Mouse (Mus musculus) midbrain, embryonic 13.5 days (tissue): Measurements from ENCODE around the gene Syne2. TPM values are rescaled to one million over a fixed set of nuclear protein-coding genes. Genes with fewer than 3 reads are reported as not detected.

Experiments used
- ATAC-seq: fragments of 200-750 bp; cut with Nextera tagmentation; 2 replicates; pipeline ENCODE4 v1.8.0; 2017; ENCODE audit warnings: mild to moderate bottlenecking, moderate TSS enrichment, moderate library complexity
- H3K27ac ChIP-seq: fragments of 300-500 bp; sonication (generic); 2 replicates; pipeline ENCODE4 v1.5.1; 2015; ENCODE audit warnings: inconsistent platforms, mild to moderate bottlenecking, moderate library complexity
- H3K27me3 ChIP-seq: fragments of 300-500 bp; sonication (generic); 2 replicates; pipeline ENCODE4 v1.6.1; 2015; ENCODE audit warnings: mild to moderate bottlenecking, inconsistent platforms
- H3K36me3 ChIP-seq: fragments of 300-500 bp; sonication (generic); 2 replicates; pipeline ENCODE4 v1.6.1; 2015; ENCODE audit warnings: mild to moderate bottlenecking, inconsistent platforms
- H3K4me1 ChIP-seq: fragments of 300-500 bp; sonication (generic); replicated peaks from 2 replicates; pipeline ENCODE4 v1.6.1; 2015; ENCODE audit warnings: inconsistent platforms
- H3K4me2 ChIP-seq: fragments of 300-500 bp; sonication (generic); replicated peaks from 2 replicates; pipeline ENCODE4 v1.6.1; 2015; ENCODE audit warnings: moderate library complexity, mild to moderate bottlenecking, inconsistent platforms
- H3K4me3 ChIP-seq: fragments of 300-500 bp; sonication (generic); replicated peaks from 2 replicates; pipeline ENCODE4 v1.5.1; 2015; ENCODE audit warnings: mild to moderate bottlenecking, inconsistent platforms
- H3K9ac ChIP-seq: fragments of 300-500 bp; sonication (generic); replicated peaks from 2 replicates; pipeline ENCODE4 v1.6.1; 2015; ENCODE audit warnings: mild to moderate bottlenecking, inconsistent platforms
- H3K9me3 ChIP-seq: fragments of 300-500 bp; sonication (generic); 2 replicates; pipeline ENCODE4 v1.6.1; 2016; ENCODE audit warnings: mild to moderate bottlenecking, inconsistent platforms
- WGBS: fragments of 180-500 bp; shearing (Covaris S2); methylation state at CpG from one replicate; pipeline ENCODE4 v1.1.7; 2015; 5-methylcytosine and 5-hydroxymethylcytosine counted together
- polyA plus RNA-seq: library from polyadenylated mRNA; unstranded; fragments of >200 nt; fragmentation: Nextera tagmentation; extraction: Ambion mirVana; gene quantifications from 2 replicates; pipeline ENCODE4 v1.2.1, GENCODE M21; 2015

Gene Syne2
- polyA plus RNA-seq, 1 experiment from 2014 or later, result 84.4 TPM

- no peaks in the 10 kb centered on the region for H3K4me1 ChIP-seq
- no peak overlapping the region for H3K4me2 ChIP-seq
- H3K27me3 ChIP-seq, result no peaks in the 10 kb centered on the region
- 86% methylated on average over 8 of the region's 8 CpGs for WGBS
- H3K36me3 ChIP-seq, result peaks cover 81% of the 10 kb centered on the region
- no peaks in the 10 kb centered on the region for H3K9me3 ChIP-seq
- ATAC-seq, result no peak
- no peak overlapping the region for H3K4me3 ChIP-seq
- no peak overlapping the region for H3K27ac ChIP-seq
- H3K9ac ChIP-seq, result no peak overlapping the region
Observed at GRCm38 (mm10) chr12:76042301-76042700, 224.4 kb downstream of the Syne2 start.

GRCm38 (mm10) chr12:76046561-76046960 lies 228.6 kb downstream of the Syne2 start:
- H3K4me1 ChIP-seq, result no peaks in the 10 kb centered on the region
- H3K9ac ChIP-seq, result no peak overlapping the region
- peaks cover 68% of the 10 kb centered on the region for H3K36me3 ChIP-seq
- no peaks in the 10 kb centered on the region for H3K9me3 ChIP-seq
- H3K4me2 ChIP-seq, result no peak overlapping the region
- H3K27ac ChIP-seq, result no peak overlapping the region
- no peak overlapping the region for H3K4me3 ChIP-seq
- 95% methylated on average over 6 of the region's 6 CpGs for WGBS
- no peaks in the 10 kb centered on the region for H3K27me3 ChIP-seq
- no peak for ATAC-seq

- no peak overlapping the region for H3K4me3 ChIP-seq
- no peak for ATAC-seq
- no peaks in the 10 kb centered on the region for H3K4me1 ChIP-seq
- no peak overlapping the region for H3K27ac ChIP-seq
- H3K4me2 ChIP-seq, result no peak overlapping the region
- no peaks in the 10 kb centered on the region for H3K27me3 ChIP-seq
- H3K36me3 ChIP-seq, result peaks cover 68% of the 10 kb centered on the region
- H3K9ac ChIP-seq, result no peak overlapping the region
- 86% methylated on average over 3 of the region's 3 CpGs for WGBS
- no peaks in the 10 kb centered on the region for H3K9me3 ChIP-seq
Observed at GRCm38 (mm10) chr12:76047921-76048320, 230.0 kb downstream of the Syne2 start.

GRCm38 (mm10) chr12:76048672-76049071 lies 230.7 kb downstream of the Syne2 start:
- H3K27me3 ChIP-seq, result no peaks in the 10 kb centered on the region
- no peak overlapping the region for H3K4me2 ChIP-seq
- no peak for ATAC-seq
- no peak overlapping the region for H3K4me3 ChIP-seq
- no peaks in the 10 kb centered on the region for H3K9me3 ChIP-seq
- H3K9ac ChIP-seq, result no peak overlapping the region
- WGBS, result 81% methylated on average over 8 of the region's 8 CpGs
- no peaks in the 10 kb centered on the region for H3K4me1 ChIP-seq
- H3K36me3 ChIP-seq, result peaks cover 65% of the 10 kb centered on the region
- no peak overlapping the region for H3K27ac ChIP-seq

GRCm38 (mm10) chr12:76049343-76049742 lies 231.4 kb downstream of the Syne2 start:
- WGBS, result 77% methylated on average over 5 of the region's 5 CpGs
- Histone ChIP-seq H3K4me1 (no peaks in the 10 kb centered on the region), H3K9ac (no peak overlapping the region), H3K9me3 (no peaks in the 10 kb centered on the region), H3K4me3 (no peak overlapping the region), H3K36me3 (peaks cover 60% of the 10 kb centered on the region), H3K27me3 (no peaks in the 10 kb centered on the region), H3K27ac (no peak overlapping the region), H3K4me2 (no peak overlapping the region)
- ATAC-seq, result no peak

GRCm38 (mm10) chr12:76051879-76052278 lies 233.9 kb downstream of the Syne2 start:
- 95% methylated on average over 9 of the region's 9 CpGs for WGBS
- H3K4me2 ChIP-seq, result no peak overlapping the region
- no peaks in the 10 kb centered on the region for H3K27me3 ChIP-seq
- H3K4me3 ChIP-seq, result no peak overlapping the region
- H3K27ac ChIP-seq, result no peak overlapping the region
- ATAC-seq, result no peak
- no peak overlapping the region for H3K9ac ChIP-seq
- peaks cover 73% of the 10 kb centered on the region for H3K36me3 ChIP-seq
- H3K9me3 ChIP-seq, result no peaks in the 10 kb centered on the region
- no peaks in the 10 kb centered on the region for H3K4me1 ChIP-seq

- H3K9ac ChIP-seq, result no peak overlapping the region
- no peaks in the 10 kb centered on the region for H3K9me3 ChIP-seq
- peaks cover 87% of the 10 kb centered on the region for H3K36me3 ChIP-seq
- H3K4me2 ChIP-seq, result no peak overlapping the region
- no peaks in the 10 kb centered on the region for H3K4me1 ChIP-seq
- H3K27me3 ChIP-seq, result no peaks in the 10 kb centered on the region
- ATAC-seq, result no peak
- WGBS, result 91% methylated on average over 9 of the region's 9 CpGs
- H3K4me3 ChIP-seq, result no peak overlapping the region
- no peak overlapping the region for H3K27ac ChIP-seq
Observed at GRCm38 (mm10) chr12:76054653-76055052, 236.7 kb downstream of the Syne2 start.

GRCm38 (mm10) chr12:76063001-76063400 lies 245.1 kb downstream of the Syne2 start:
- Histone ChIP-seq H3K27me3 (no peaks in the 10 kb centered on the region), H3K9ac (no peak overlapping the region), H3K9me3 (no peaks in the 10 kb centered on the region), H3K4me1 (no peaks in the 10 kb centered on the region), H3K4me2 (no peak overlapping the region), H3K36me3 (peaks cover 85% of the 10 kb centered on the region), H3K27ac (no peak overlapping the region), H3K4me3 (no peak overlapping the region)
- 93% methylated on average over 4 of the region's 4 CpGs for WGBS
- no peak for ATAC-seq

- Histone ChIP-seq H3K4me1 (peaks cover 13% of the 10 kb centered on the region), H3K36me3 (peaks cover 41% of the 10 kb centered on the region), H3K27ac (no peak overlapping the region), H3K4me2 (no peak overlapping the region), H3K9ac (no peak overlapping the region), H3K4me3 (no peak overlapping the region), H3K27me3 (no peaks in the 10 kb centered on the region), H3K9me3 (no peaks in the 10 kb centered on the region)
- ATAC-seq, result no peak
- WGBS, result 88% methylated on average over 5 of the region's 5 CpGs
Observed at GRCm38 (mm10) chr12:76070386-76070785, 252.5 kb downstream of the Syne2 start.

GRCm38 (mm10) chr12:76071935-76072849 lies 254.3 kb downstream of the Syne2 start:
- H3K9ac ChIP-seq, result no peak overlapping the region; the same call in 1 of the 2 replicates
- 5% methylated on average over 19 of the region's 19 CpGs for WGBS

GRCm38 (mm10) chr12:76073066-76073826 lies 255.3 kb downstream of the Syne2 start:
- Histone ChIP-seq H3K4me3 (no peak overlapping the region), H3K9me3 (no peaks in the 10 kb centered on the region), H3K27me3 (no peaks in the 10 kb centered on the region), H3K27ac (no peak overlapping the region), H3K4me2 (no peak overlapping the region), H3K4me1 (peaks cover 13% of the 10 kb centered on the region), H3K36me3 (peaks cover 42% of the 10 kb centered on the region), H3K9ac (no peak overlapping the region)
- no peak for ATAC-seq
- 8% methylated on average over 13 of the region's 13 CpGs for WGBS

More at GRCm38 (mm10) chr12:76071935-76072849, 254.3 kb downstream of the Syne2 start:
- H3K4me3 ChIP-seq, result peak overlapping the region; percentile 17
- peaks cover 41% of the 10 kb centered on the region for H3K36me3 ChIP-seq
- peaks cover 13% of the 10 kb centered on the region for H3K4me1 ChIP-seq
- H3K27ac ChIP-seq, result peak overlapping the region; percentile 45; the same call in 1 of the 2 replicates
- ATAC-seq, result peak; percentile 53; the same call in 1 of the 2 replicates
- peak overlapping the region; percentile 36 for H3K4me2 ChIP-seq
- no peaks in the 10 kb centered on the region for H3K9me3 ChIP-seq
- H3K27me3 ChIP-seq, result no peaks in the 10 kb centered on the region

- H3K9me3 ChIP-seq, result no peaks in the 10 kb centered on the region
- no peak for ATAC-seq
- no peak overlapping the region for H3K9ac ChIP-seq
- peaks cover 42% of the 10 kb centered on the region for H3K36me3 ChIP-seq
- peaks cover 13% of the 10 kb centered on the region for H3K4me1 ChIP-seq
- no peaks in the 10 kb centered on the region for H3K27me3 ChIP-seq
- 22% methylated on average over 7 of the region's 7 CpGs for WGBS
- no peak overlapping the region for H3K27ac ChIP-seq
- no peak overlapping the region for H3K4me3 ChIP-seq
- H3K4me2 ChIP-seq, result no peak overlapping the region
Observed at GRCm38 (mm10) chr12:76073981-76074380, 256.0 kb downstream of the Syne2 start.
